Mouse (Mus musculus) heart, embryonic 11.5 days (tissue): ENCODE data around the gene Cabin1. TPM values are rescaled to one million over a fixed set of nuclear protein-coding genes. Genes with fewer than 3 reads are reported as not detected.

ENCODE experiments used
- ATAC-seq: fragments of 200-750 bp; cut with Nextera tagmentation; replicated peaks from 2 replicates; pipeline ENCODE4 v1.8.0; 2017; ENCODE audit warnings: moderate library complexity; ENCODE audit not compliant: insufficient number of reproducible peaks, low FRiP score, low TSS enrichment
- H3K27ac ChIP-seq: fragments of 300-500 bp; sonication (generic); 2 replicates; pipeline ENCODE4 v1.5.1; 2014; ENCODE audit warnings: mild to moderate bottlenecking, low read depth, low read length
- H3K27me3 ChIP-seq: fragments of 300-500 bp; sonication (generic); 2 replicates; pipeline ENCODE4 v1.6.1; 2014; ENCODE audit warnings: mild to moderate bottlenecking, low read length, mixed read lengths; ENCODE audit not compliant: control insufficient read depth, insufficient read depth
- H3K36me3 ChIP-seq: fragments of 300-500 bp; sonication (generic); 2 replicates; pipeline ENCODE4 v1.6.1; 2014; ENCODE audit warnings: mild to moderate bottlenecking, low read length, moderate library complexity, mixed read lengths; ENCODE audit not compliant: control insufficient read depth, insufficient read depth
- H3K4me1 ChIP-seq: fragments of 300-500 bp; sonication (generic); 2 replicates; pipeline ENCODE4 v1.6.1; 2014; ENCODE audit warnings: low read length; ENCODE audit not compliant: control insufficient read depth, insufficient read depth
- H3K4me2 ChIP-seq: fragments of 300-500 bp; sonication (generic); 2 replicates; pipeline ENCODE4 v1.6.1; 2014; ENCODE audit warnings: mild to moderate bottlenecking, moderate library complexity
- H3K4me3 ChIP-seq: fragments of 300-500 bp; sonication (generic); 2 replicates; pipeline ENCODE4 v1.5.1; 2014; ENCODE audit warnings: low read depth, low read length
- H3K9ac ChIP-seq: fragments of 300-500 bp; sonication (generic); 2 replicates; pipeline ENCODE4 v1.6.1; 2014; ENCODE audit warnings: mild to moderate bottlenecking, low read depth, low read length, moderate library complexity
- H3K9me3 ChIP-seq: fragments of 300-500 bp; sonication (generic); replicated peaks from 2 replicates; pipeline ENCODE4 v1.6.1; 2016; ENCODE audit warnings: low read length; ENCODE audit not compliant: control insufficient read depth
- WGBS: fragments of 180-500 bp; shearing (Covaris S2); extraction: QIAGEN DNeasy Blood & Tissue Kit; methylation state at CpG from one replicate; pipeline ENCODE4 v1.1.7; 2014; ENCODE audit not compliant: insufficient replicate concordance; 5-methylcytosine and 5-hydroxymethylcytosine counted together
- polyA plus RNA-seq: library from polyadenylated mRNA; unstranded; fragments of >200 nt; fragmentation: Nextera tagmentation; extraction: Ambion mirVana; gene quantifications from 2 replicates; pipeline ENCODE4 v1.2.1, GENCODE M21; 2014

Cabin1 gene
- polyA plus RNA-seq = 18.5 and 28.6 TPM in 2 replicates

DNA sequence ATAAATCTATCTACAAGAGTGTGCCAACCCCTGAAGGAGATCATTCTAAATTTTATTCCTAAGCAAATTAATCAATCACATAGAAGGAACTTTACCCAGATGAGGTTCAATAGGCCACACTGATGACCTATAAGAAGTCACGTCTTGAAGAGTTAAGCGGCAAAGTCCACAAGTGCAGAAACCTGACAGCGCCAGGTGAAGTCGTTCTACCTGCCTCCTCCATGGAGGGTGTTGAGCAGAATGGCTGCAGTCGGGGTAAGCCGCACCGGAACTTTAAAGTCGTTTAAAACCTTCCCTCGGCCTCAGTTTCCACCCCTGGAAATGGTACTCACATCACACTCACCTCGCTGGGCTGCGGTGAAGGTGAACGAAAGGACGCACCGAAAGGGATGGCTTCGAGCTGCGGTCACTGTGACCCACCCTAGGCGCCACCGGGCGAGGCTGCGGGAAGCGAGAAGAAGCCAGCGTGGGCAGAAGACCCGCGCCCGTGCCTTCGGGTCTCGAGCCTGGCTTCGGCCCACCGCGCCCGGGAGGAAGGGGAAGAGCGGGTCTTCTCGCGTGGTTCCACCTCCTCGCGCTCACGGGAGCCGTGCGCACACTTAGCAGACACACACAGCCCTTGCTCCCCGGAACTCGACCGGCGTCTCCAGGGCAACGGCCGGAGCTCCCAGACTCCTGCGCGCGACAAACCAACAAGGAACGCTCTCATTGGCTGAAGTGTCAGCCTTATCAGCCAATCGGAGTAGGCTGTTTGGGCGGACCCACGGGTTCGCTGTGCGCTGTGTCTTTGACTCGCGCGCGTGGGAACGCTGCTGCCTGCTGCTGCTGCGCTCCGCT is at the start of gene Cabin1:
Cabin1 (minus strand) TSS at position 660 of the 837 bp plus-strand sequence.
- H3K27ac ChIP-seq = peak within 1 kb of the TSS; percentile 62; the same call in 1 of the 2 replicates
- peak within 1 kb of the TSS; percentile 86 for H3K4me3 ChIP-seq
- H3K9ac ChIP-seq = peak within 1 kb of the TSS; percentile 90
- no peaks in the 10 kb centered on the region for H3K9me3 ChIP-seq
- peaks cover 5% of the 10 kb centered on the region; the same call in 1 of the 2 replicates for H3K4me1 ChIP-seq
- WGBS = under 1% methylated on average over 61 of the region's 61 CpGs
- no peaks in the 10 kb centered on the region for H3K27me3 ChIP-seq
- ATAC-seq = peak; percentile 95
- peak within 1 kb of the TSS; percentile 91 for H3K4me2 ChIP-seq
- H3K36me3 ChIP-seq = peaks cover 6% of the 10 kb centered on the region; the same call in 1 of the 2 replicates

DNA sequence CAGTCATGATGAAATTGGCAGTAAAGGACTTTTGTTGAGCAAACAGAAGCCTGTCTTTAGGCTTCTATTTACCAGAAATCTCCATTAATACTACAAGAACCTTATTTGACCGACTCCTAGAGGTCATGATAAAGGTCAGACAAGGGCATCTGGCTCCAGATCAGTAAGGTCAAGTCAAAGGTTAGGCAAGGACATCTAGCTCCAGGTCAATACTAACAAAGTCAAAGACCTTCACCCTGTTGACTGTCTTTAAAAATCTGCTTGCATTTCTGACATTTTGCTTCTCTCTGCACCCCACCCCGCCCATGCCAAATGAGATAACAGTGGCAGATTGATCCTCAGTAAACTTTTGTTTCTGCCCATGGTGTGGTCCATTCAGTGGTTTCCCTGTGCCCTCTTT is 40.1 kb upstream of the Cabin1 start:
- H3K9ac ChIP-seq = no peak overlapping the region
- no peaks in the 10 kb centered on the region for H3K4me1 ChIP-seq
- H3K9me3 ChIP-seq = no peaks in the 10 kb centered on the region
- H3K4me3 ChIP-seq = no peak overlapping the region
- no peaks in the 10 kb centered on the region for H3K36me3 ChIP-seq
- no peak for ATAC-seq
- 62% methylated on average over 2 of the region's 2 CpGs for WGBS
- H3K27me3 ChIP-seq = peaks cover 2% of the 10 kb centered on the region; the same call in 1 of the 2 replicates
- no peak overlapping the region for H3K4me2 ChIP-seq
- no peak overlapping the region for H3K27ac ChIP-seq

DNA sequence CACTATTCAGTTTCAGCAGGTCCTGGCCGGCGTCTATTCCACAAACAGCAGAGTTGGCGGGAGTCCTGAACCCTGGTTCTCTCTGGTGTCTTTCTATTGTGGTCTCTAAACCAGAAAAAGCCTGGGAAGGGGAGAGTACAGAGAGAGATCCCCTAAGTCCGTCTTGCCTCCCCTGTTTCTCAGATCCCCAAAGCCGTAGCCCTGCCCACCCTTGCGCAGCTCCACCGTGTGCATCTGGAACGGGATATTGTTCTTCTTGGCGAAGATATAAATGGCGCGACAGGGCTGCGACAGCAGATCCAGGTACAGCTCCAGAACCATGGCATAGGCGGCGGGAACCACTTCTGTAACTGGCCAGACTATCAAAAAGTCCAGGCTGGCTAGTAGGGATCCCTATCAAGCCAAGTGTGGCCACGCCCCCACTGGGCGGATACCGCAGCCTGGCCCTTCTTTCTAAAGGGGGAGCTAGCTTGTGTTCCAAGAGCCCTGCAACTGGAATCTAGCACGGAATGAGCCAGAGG is 34.1 kb upstream of the Cabin1 start, which contains the start of gene Gstt1:
Gstt1 (minus strand) TSS at position 409 of the 521 bp plus-strand sequence.
- Histone ChIP-seq H3K9me3 (no peaks in the 10 kb centered on the region), H3K4me2 (peak within 1 kb of the TSS; percentile 95), H3K27me3 (peaks cover 8% of the 10 kb centered on the region), H3K27ac (no peak within 1 kb of the TSS), H3K4me3 (peak within 1 kb of the TSS; percentile 53), H3K4me1 (peaks cover 9% of the 10 kb centered on the region), H3K36me3 (no peaks in the 10 kb centered on the region), H3K9ac (peak within 1 kb of the TSS; percentile 59)
- ATAC-seq = 0 out of 2 replicates have a peak, but pooled peaks have one; percentile 37
- WGBS = 2% methylated on average over 18 of the region's 18 CpGs

DNA sequence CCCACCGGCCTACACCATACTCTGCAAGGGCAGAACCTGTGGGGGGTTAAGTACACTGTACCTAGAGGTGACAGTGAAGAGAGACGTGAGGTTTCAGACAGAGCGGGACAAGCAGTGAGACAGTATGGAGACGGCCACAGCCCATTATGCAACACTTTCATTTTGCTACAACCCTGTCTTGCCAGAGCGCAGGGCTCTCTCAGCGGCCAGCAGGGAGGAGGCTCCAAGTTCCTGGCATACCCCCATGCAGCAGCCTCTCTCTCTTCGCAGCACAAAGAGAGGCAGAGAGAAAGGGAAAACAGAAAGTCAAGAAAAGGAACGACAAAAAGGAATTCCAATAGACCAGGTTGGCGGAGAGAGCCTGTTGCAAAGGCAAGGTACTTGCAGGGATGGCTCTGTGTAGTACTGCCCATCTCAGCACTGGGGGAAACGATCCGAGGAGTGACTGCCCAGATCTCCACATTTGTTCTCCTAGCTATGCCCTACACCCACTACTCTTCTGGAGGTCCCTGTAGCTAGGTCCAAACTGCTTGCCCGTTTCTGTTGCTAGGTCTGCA is 33.6 kb upstream of the Cabin1 start:
- ATAC-seq = peak; percentile 60; the same call in 1 of the 2 replicates
- H3K9me3 ChIP-seq = no peaks in the 10 kb centered on the region
- peak overlapping the region; percentile 95 for H3K4me2 ChIP-seq
- peak overlapping the region; percentile 59 for H3K9ac ChIP-seq
- H3K27ac ChIP-seq = no peak overlapping the region
- H3K4me3 ChIP-seq = peak overlapping the region; percentile 53
- H3K27me3 ChIP-seq = peaks cover 8% of the 10 kb centered on the region
- H3K36me3 ChIP-seq = no peaks in the 10 kb centered on the region
- under 1% methylated on average over 12 of the region's 12 CpGs for WGBS
- peaks cover 9% of the 10 kb centered on the region for H3K4me1 ChIP-seq

DNA sequence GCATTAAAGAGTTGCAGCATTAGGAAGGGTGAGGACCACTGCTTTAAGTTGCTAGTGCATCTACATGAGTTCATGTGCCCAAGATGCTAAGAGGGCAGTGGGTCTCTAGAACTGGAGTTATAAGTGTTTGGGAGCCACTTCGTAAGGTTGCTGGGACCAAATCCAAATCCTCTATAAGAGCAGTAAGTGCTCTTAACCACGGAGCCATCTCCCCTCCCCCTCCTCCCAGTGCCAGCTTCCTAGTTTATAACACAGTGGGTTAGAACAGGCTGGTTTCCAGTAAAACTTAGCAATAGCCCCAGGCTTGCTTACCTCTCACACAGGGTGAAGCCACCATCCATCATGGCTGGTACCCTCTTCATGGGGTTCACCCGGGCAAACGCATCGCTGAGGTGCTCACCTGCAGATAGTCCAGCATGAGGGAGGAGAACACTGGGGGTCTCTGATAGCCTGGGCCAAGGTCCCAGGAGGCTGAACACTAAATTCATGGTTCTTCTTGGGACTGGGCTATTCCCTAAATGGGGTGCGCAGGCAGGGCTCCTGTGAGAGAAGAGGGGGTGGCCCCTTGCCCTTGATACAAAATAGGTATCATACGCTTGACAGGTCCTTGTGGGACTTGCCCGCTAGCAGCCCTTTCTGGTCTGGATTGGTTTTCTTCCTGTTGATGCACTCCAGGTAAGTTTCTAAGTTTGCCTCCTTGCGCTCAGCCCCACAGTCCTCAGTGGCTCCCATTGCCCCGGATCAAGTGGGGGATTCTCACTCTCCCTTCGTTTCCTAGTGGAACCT is 32.8 kb upstream of the Cabin1 start:
- H3K4me3 ChIP-seq = peak overlapping the region; percentile 53
- peak overlapping the region; percentile 95 for H3K4me2 ChIP-seq
- H3K9ac ChIP-seq = no peak overlapping the region; the same call in 1 of the 2 replicates
- peaks cover 9% of the 10 kb centered on the region for H3K4me1 ChIP-seq
- WGBS = 33% methylated on average over 11 of the region's 11 CpGs
- no peaks in the 10 kb centered on the region for H3K9me3 ChIP-seq
- ATAC-seq = no peak
- H3K36me3 ChIP-seq = no peaks in the 10 kb centered on the region
- no peak overlapping the region for H3K27ac ChIP-seq
- peaks cover 8% of the 10 kb centered on the region for H3K27me3 ChIP-seq

DNA sequence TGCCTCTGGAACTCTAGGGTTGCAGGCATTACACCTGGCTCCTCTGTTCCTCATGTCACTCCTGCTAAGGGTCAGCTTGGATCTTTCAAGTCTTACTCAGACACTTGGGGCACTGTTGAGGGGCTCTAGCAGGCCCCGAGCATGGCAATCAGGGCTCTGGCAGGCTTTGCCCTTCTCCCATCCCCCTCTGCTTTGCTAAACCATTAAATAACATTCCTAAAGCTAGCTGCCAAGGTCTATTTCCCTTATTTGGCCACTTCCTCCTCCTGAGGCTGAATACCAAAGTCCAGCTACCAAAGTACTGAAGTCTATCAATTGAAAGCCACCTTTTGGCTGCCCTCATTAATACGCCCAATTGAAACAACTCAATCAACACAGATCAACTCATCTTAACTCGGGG is 30.7 kb upstream of the Cabin1 start:
- Histone ChIP-seq H3K9me3 (no peaks in the 10 kb centered on the region), H3K4me3 (no peak overlapping the region), H3K4me2 (no peak overlapping the region), H3K4me1 (peaks cover 9% of the 10 kb centered on the region), H3K27me3 (peaks cover 8% of the 10 kb centered on the region), H3K36me3 (no peaks in the 10 kb centered on the region), H3K9ac (no peak overlapping the region), H3K27ac (no peak overlapping the region)
- ATAC-seq = no peak
- WGBS = 35% methylated on average over 3 of the region's 3 CpGs

DNA sequence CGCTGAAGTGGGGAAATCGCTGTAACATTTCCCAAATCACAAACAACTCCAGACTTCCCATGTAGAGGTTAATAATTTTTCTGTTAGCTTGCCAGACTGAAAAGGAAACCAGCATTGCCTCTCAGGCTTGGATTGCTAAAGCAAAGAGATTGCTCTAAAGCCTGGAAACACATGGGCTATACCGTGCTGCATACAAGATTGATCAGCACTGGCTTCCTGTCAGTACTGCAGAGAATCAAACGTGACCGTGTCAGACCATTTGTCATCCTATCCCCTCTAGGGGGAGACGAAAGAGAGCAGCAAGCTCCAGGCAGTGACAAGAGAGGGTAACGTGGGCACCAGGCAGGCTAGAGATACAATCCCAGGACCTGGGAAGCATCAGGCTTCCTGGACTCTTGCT is 26.6 kb upstream of the Cabin1 start:
- no peaks in the 10 kb centered on the region for H3K27me3 ChIP-seq
- no peak overlapping the region for H3K9ac ChIP-seq
- H3K4me3 ChIP-seq = no peak overlapping the region
- ATAC-seq = no peak
- H3K36me3 ChIP-seq = no peaks in the 10 kb centered on the region
- H3K4me2 ChIP-seq = no peak overlapping the region
- WGBS = 20% methylated on average over 7 of the region's 7 CpGs
- no peaks in the 10 kb centered on the region for H3K9me3 ChIP-seq
- H3K27ac ChIP-seq = no peak overlapping the region
- H3K4me1 ChIP-seq = no peaks in the 10 kb centered on the region

DNA sequence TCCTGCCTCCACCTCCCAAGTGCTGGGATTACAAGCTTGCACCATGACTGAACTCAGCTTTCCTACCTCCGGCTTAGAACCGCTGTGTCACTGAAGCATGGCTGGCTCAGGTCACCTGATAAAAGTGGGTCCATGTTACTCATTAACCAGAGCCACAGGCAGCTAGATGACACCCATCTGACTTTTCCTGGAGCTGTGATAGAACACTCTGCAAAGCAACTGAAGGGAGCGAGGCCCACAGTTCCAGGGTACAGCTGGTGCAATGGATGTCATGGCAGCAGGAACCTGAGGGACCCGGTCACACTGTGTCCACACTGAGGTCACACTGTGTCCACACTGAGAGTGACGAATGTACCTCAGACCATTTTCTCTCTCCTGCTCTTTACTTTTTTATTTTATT is 25.7 kb upstream of the Cabin1 start:
- H3K9ac ChIP-seq = no peak overlapping the region
- no peaks in the 10 kb centered on the region for H3K36me3 ChIP-seq
- no peak overlapping the region for H3K27ac ChIP-seq
- H3K27me3 ChIP-seq = no peaks in the 10 kb centered on the region
- H3K4me1 ChIP-seq = no peaks in the 10 kb centered on the region
- H3K9me3 ChIP-seq = no peaks in the 10 kb centered on the region
- WGBS = 84% methylated on average over 5 of the region's 5 CpGs
- no peak for ATAC-seq
- H3K4me3 ChIP-seq = no peak overlapping the region
- H3K4me2 ChIP-seq = no peak overlapping the region
